Mouse (Mus musculus) lung, postnatal 0 days (tissue): ENCODE measurements around the gene Gm17374. TPM values are rescaled to one million over a fixed set of nuclear protein-coding genes. Genes with fewer than 3 reads are reported as not detected.
A peak's percentile ranks its signal among the peaks of the same experiment; 100 is the strongest.
"Not testable (repeated sequence)": the region's sequence is repeated elsewhere in the genome, so short reads cannot be mapped to it uniquely, and the experiment has no call there.

Experiments
- ATAC-seq: fragments of 200-750 bp; cut with Nextera tagmentation; 2 replicates; pipeline ENCODE4 v1.8.0; 2017; ENCODE audit warnings: moderate library complexity
- DNase-seq: peaks from one replicate; pipeline ENCODE4 v3.0.0-alpha.2; 2016; ENCODE audit warnings: low spot score
- H3K27ac ChIP-seq: fragments of 300-500 bp; sonication (generic); 2 replicates; pipeline ENCODE4 v1.5.1; 2014; ENCODE audit warnings: antibody characterized with exemption, mild to moderate bottlenecking, low read length, mixed read lengths
- H3K27me3 ChIP-seq: fragments of 300-500 bp; sonication (generic); replicated peaks from 2 replicates; pipeline ENCODE4 v1.6.1; 2014; ENCODE audit warnings: low read length, mixed read lengths; ENCODE audit not compliant: insufficient read depth
- H3K36me3 ChIP-seq: fragments of 300-500 bp; sonication (generic); 2 replicates; pipeline ENCODE4 v1.6.1; 2014; ENCODE audit warnings: low read length, mixed read lengths; ENCODE audit not compliant: insufficient read depth
- H3K4me1 ChIP-seq: fragments of 300-500 bp; sonication (generic); 2 replicates; pipeline ENCODE4 v1.6.1; 2014; ENCODE audit warnings: antibody characterized with exemption, low read depth, low read length, mixed read lengths; ENCODE audit not compliant: insufficient read depth
- H3K4me2 ChIP-seq: fragments of 300-500 bp; sonication (generic); replicated peaks from 2 replicates; pipeline ENCODE4 v1.6.1; 2014; ENCODE audit warnings: low read depth, mild to moderate bottlenecking, low read length, moderate library complexity, mixed read lengths
- H3K4me3 ChIP-seq: fragments of 300-500 bp; sonication (generic); 2 replicates; pipeline ENCODE4 v1.5.1; 2014; ENCODE audit warnings: low read depth, low read length
- H3K9ac ChIP-seq: fragments of 300-500 bp; sonication (generic); replicated peaks from 2 replicates; pipeline ENCODE4 v1.6.1; 2014; ENCODE audit warnings: low read depth, mild to moderate bottlenecking
- H3K9me3 ChIP-seq: fragments of 300-500 bp; sonication (generic); 2 replicates; pipeline ENCODE4 v1.6.1; 2016; ENCODE audit warnings: low read length, mixed read lengths
- CTCF ChIP-seq: IDR thresholded peaks from 2 replicates; pipeline ENCODE4 v1.5.1; 2016; ENCODE audit warnings: antibody characterized with exemption, mild to moderate bottlenecking
- EP300 ChIP-seq: IDR thresholded peaks from 2 replicates; pipeline ENCODE4 v1.6.1; 2016; ENCODE audit warnings: antibody characterized with exemption, mild to moderate bottlenecking, control low read depth
- WGBS: fragments of 180-500 bp; shearing (Covaris S2); extraction: QIAGEN DNeasy Blood & Tissue Kit; methylation state at CpG from one replicate; pipeline ENCODE4 v1.1.7; 2014; 5-methylcytosine and 5-hydroxymethylcytosine counted together
- polyA plus RNA-seq: library from polyadenylated mRNA; unstranded; fragments of >200 nt; fragmentation: Nextera tagmentation; extraction: Ambion mirVana; gene quantifications from 2 replicates; pipeline ENCODE4 v1.2.1, GENCODE M21; 2015

The Gm17374 gene
- polyA plus RNA-seq, 1 experiment from 2014 or later, result not detected

GRCm38 (mm10) chr2:140163351-140163854 is 11.6 kb downstream of the Gm17374 start:
- no peaks in the 10 kb centered on the region; the same call in 1 of the 2 replicates for H3K36me3 ChIP-seq
- no peaks in the 10 kb centered on the region for H3K9me3 ChIP-seq
- no peak for ATAC-seq
- no peak overlapping the region for H3K9ac ChIP-seq
- H3K4me2 ChIP-seq, result no peak overlapping the region
- DNase-seq, result no peak
- H3K27ac ChIP-seq, result no peak overlapping the region
- H3K27me3 ChIP-seq, result no peaks in the 10 kb centered on the region
- TF ChIP-seq CTCF (no peak), EP300 (no peak)
- WGBS, result 91% methylated on average over 5 of the region's 5 CpGs
- H3K4me3 ChIP-seq, result no peak overlapping the region
- H3K4me1 ChIP-seq, result no peaks in the 10 kb centered on the region

- Histone ChIP-seq H3K9me3 (no peaks in the 10 kb centered on the region), H3K36me3 (no peaks in the 10 kb centered on the region; the same call in 1 of the 2 replicates), H3K4me3 (no peak overlapping the region), H3K27ac (no peak overlapping the region), H3K27me3 (no peaks in the 10 kb centered on the region), H3K9ac (no peak overlapping the region), H3K4me2 (no peak overlapping the region), H3K4me1 (0 out of 2 replicates have a peak, but pooled peaks cover 11% of the 10 kb centered on the region)
- DNase-seq, result no peak
- ATAC-seq, result no peak
- WGBS, result 78% methylated on average over 1 of the region's 1 CpGs
- TF ChIP-seq EP300, result no peak
These were observed 17.2 kb downstream of the Gm17374 start for GRCm38 (mm10) chr2:140169057-140169456.

- 0 out of 2 replicates have a peak, but pooled peaks cover 11% of the 10 kb centered on the region for H3K4me1 ChIP-seq
- no peak for TF ChIP-seq EP300
- TF ChIP-seq CTCF, result no peak
- 0 out of 2 replicates have a peak within 1 kb of the TSS, but pooled peaks have one; percentile 29 for H3K27ac ChIP-seq
- H3K9me3 ChIP-seq, result no peaks in the 10 kb centered on the region
- no peaks in the 10 kb centered on the region for H3K36me3 ChIP-seq
- ATAC-seq, result peak; percentile 100
- peak within 1 kb of the TSS; percentile 61 for H3K4me3 ChIP-seq
- H3K27me3 ChIP-seq, result no peaks in the 10 kb centered on the region
- peak; percentile 99 for DNase-seq
- H3K9ac ChIP-seq, result peak within 1 kb of the TSS; percentile 76
- H3K4me2 ChIP-seq, result peak within 1 kb of the TSS; percentile 76
- WGBS, result under 1% methylated on average over 43 of the region's 43 CpGs
These were observed 18.4 kb downstream of the Gm17374 start, which contains the start of the genes Esf1 and Ndufaf5 for GRCm38 (mm10) chr2:140170127-140170802. TSS of gene Esf1 (minus strand) at chr2:140170564. TSS of gene Ndufaf5 (plus strand) at chr2:140170649.

GRCm38 (mm10) chr2:140170803-140171553 is 19.1 kb downstream of the Gm17374 start:
- H3K4me1 ChIP-seq, result 0 out of 2 replicates have a peak, but pooled peaks cover 11% of the 10 kb centered on the region
- H3K9me3 ChIP-seq, result no peaks in the 10 kb centered on the region
- peak overlapping the region; percentile 76 for H3K4me2 ChIP-seq
- 0 out of 2 replicates have a peak overlapping the region, but pooled peaks have one; percentile 29 for H3K27ac ChIP-seq
- DNase-seq (peak; percentile 47), ATAC-seq (peak; percentile 64)
- H3K9ac ChIP-seq, result peak overlapping the region; percentile 76
- H3K36me3 ChIP-seq, result no peaks in the 10 kb centered on the region
- peak overlapping the region; percentile 61 for H3K4me3 ChIP-seq
- no peak for TF ChIP-seq CTCF
- TF ChIP-seq EP300, result no peak
- H3K27me3 ChIP-seq, result no peaks in the 10 kb centered on the region
- WGBS, result 4% methylated on average over 28 of the region's 28 CpGs

- DNase-seq, result not testable (repeated sequence)
- 95% methylated on average over 3 of the region's 3 CpGs for WGBS
These were observed 33.9 kb downstream of the Gm17374 start for GRCm38 (mm10) chr2:140185685-140186210.

GRCm38 (mm10) chr2:140200713-140201112 is 48.9 kb downstream of the Gm17374 start:
- no peaks in the 10 kb centered on the region for H3K4me1 ChIP-seq
- ATAC-seq, result no peak
- no peak overlapping the region for H3K4me3 ChIP-seq
- peaks cover 4% of the 10 kb centered on the region; the same call in 1 of the 2 replicates for H3K36me3 ChIP-seq
- 68% methylated on average over 2 of the region's 2 CpGs for WGBS
- H3K4me2 ChIP-seq, result no peak overlapping the region
- H3K27me3 ChIP-seq, result no peaks in the 10 kb centered on the region
- TF ChIP-seq CTCF, result peak; percentile 42
- no peak for TF ChIP-seq EP300
- DNase-seq, result no peak
- no peaks in the 10 kb centered on the region for H3K9me3 ChIP-seq
- H3K27ac ChIP-seq, result no peak overlapping the region
- no peak overlapping the region for H3K9ac ChIP-seq

More at GRCm38 (mm10) chr2:140185685-140186210, 33.9 kb downstream of the Gm17374 start:
- not testable (repeated sequence) for H3K9ac ChIP-seq, H3K27me3 ChIP-seq, H3K4me1 ChIP-seq, H3K36me3 ChIP-seq, ATAC-seq, H3K4me3 ChIP-seq, H3K9me3 ChIP-seq, H3K4me2 ChIP-seq, H3K27ac ChIP-seq
- peak; percentile 9; the same call in 1 of the 2 replicates for TF ChIP-seq CTCF
